Mouse (Mus musculus): ENCODE measurements around the gene Pfn1.

Pfn1 gene

GRCm38 (mm10) chr11:70654198-70654922 is at the start of gene Pfn1:
Pfn1 (minus strand) TSS chr11:70654644.
- no peak for DNase-seq (ENCODE audit: low read depth in 1 of 2, low spot score in 2 of 2)

- no peak for DNase-seq (ENCODE audit: low read depth in 1 of 2, low spot score in 2 of 2)
These were observed 48.3 kb upstream of the Pfn1 start for GRCm38 (mm10) chr11:70702781-70703180.

- DNase-seq (ENCODE audit: low read depth in 1 of 2, low spot score in 2 of 2) = no peak
These were observed 47.7 kb upstream of the Pfn1 start for GRCm38 (mm10) chr11:70701984-70702733.

GRCm38 (mm10) chr11:70701221-70701955 is 46.9 kb upstream of the Pfn1 start:
- no peak for DNase-seq (ENCODE audit: low read depth in 1 of 2, low spot score in 2 of 2)

GRCm38 (mm10) chr11:70700613-70701012 is 46.2 kb upstream of the Pfn1 start:
- DNase-seq (ENCODE audit: low read depth in 1 of 2, low spot score in 2 of 2) = peak in 1 of 2 experiments; percentile 40

- DNase-seq (ENCODE audit: low read depth in 1 of 2, low spot score in 2 of 2) = peak; percentile 75 to 92
These were observed 45.5 kb upstream of the Pfn1 start, which contains the start of the genes Inca1 and Kif1c for GRCm38 (mm10) chr11:70699722-70700556. Inca1 (minus strand) TSS chr11:70700155. Kif1c (plus strand) TSS chr11:70700548.

GRCm38 (mm10) chr11:70699051-70699450 is 44.6 kb upstream of the Pfn1 start:
- no peak for DNase-seq (ENCODE audit: low read depth in 1 of 2, low spot score in 2 of 2)

GRCm38 (mm10) chr11:70697376-70697775 is 42.9 kb upstream of the Pfn1 start:
- DNase-seq (ENCODE audit: low read depth in 1 of 2, low spot score in 2 of 2) = no peak

GRCm38 (mm10) chr11:70693504-70693903 is 39.1 kb upstream of the Pfn1 start:
- no peak for DNase-seq (ENCODE audit: low read depth in 1 of 2, low spot score in 2 of 2)

- DNase-seq (ENCODE audit: low read depth in 1 of 2, low spot score in 2 of 2) = no peak
These were observed 35.1 kb upstream of the Pfn1 start for GRCm38 (mm10) chr11:70689578-70689977.

GRCm38 (mm10) chr11:70688372-70688771 is 33.9 kb upstream of the Pfn1 start:
- DNase-seq (ENCODE audit: low read depth in 1 of 2, low spot score in 2 of 2) = no peak

- DNase-seq (ENCODE audit: low read depth in 1 of 2, low spot score in 2 of 2) = peak in 1 of 2 experiments; percentile 65
These were observed 33.3 kb upstream of the Pfn1 start, which contains the start of gene Camta2 for GRCm38 (mm10) chr11:70687601-70688199. Camta2 (minus strand) TSS chr11:70688105.

- no peak for DNase-seq (ENCODE audit: low read depth in 1 of 2, low spot score in 2 of 2)
These were observed 32.6 kb upstream of the Pfn1 start for GRCm38 (mm10) chr11:70686901-70687566.

GRCm38 (mm10) chr11:70683640-70684039 is 29.2 kb upstream of the Pfn1 start:
- peak in 1 of 2 experiments; percentile 20 for DNase-seq (ENCODE audit: low read depth in 1 of 2, low spot score in 2 of 2)

- no peak for DNase-seq (ENCODE audit: low read depth in 1 of 2, low spot score in 2 of 2)
These were observed 27.6 kb upstream of the Pfn1 start for GRCm38 (mm10) chr11:70681897-70682581.

GRCm38 (mm10) chr11:70681170-70681569 is 26.7 kb upstream of the Pfn1 start:
- DNase-seq (ENCODE audit: low read depth in 1 of 2, low spot score in 2 of 2) = no peak

GRCm38 (mm10) chr11:70679894-70680293 is 25.4 kb upstream of the Pfn1 start:
- DNase-seq (ENCODE audit: low read depth in 1 of 2, low spot score in 2 of 2) = peak in 1 of 2 experiments; percentile 73

GRCm38 (mm10) chr11:70679361-70679760 is 24.9 kb upstream of the Pfn1 start:
- DNase-seq (ENCODE audit: low read depth in 1 of 2, low spot score in 2 of 2) = no peak

GRCm38 (mm10) chr11:70678576-70678975 is 24.1 kb upstream of the Pfn1 start:
- no peak for DNase-seq (ENCODE audit: low read depth in 1 of 2, low spot score in 2 of 2)
